Mouse (Mus musculus): ENCODE results near the gene H2al1a.

DNA sequence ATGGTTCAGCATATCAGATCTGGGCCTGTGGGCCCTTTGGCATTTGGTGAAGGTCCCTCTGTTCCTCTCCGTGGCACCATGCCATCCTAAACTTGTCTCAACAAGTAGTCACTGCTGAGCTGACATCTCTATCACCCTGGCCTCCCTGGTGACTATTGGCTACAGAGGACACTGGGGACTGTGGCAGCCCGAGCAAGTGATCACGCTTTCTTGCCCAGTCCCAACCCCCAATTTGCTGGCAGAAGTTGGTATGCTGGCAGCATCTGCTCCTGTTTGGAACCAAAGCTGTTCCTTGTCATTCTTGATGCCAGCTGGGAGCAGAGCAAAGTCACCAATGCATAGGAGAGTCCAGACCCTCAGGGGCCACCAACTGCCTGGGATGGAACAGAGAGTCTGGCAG, 30.0 kb upstream of the H2al1a start:
- TF ChIP-seq CTCF (IDR thresholded peaks at IDR 0.05; ENCODE audit: low read depth) (no peak), EP300 (IDR thresholded peaks at IDR 0.05; ENCODE audit: low read depth) (no peak)

Data from liver, embryonic 14.5 days (tissue).